Mouse (Mus musculus) liver, postnatal 0 days (tissue): ENCODE data around the gene Espl1.

Experiments
- CTCF ChIP-seq: sonication (generic); IDR thresholded peaks from 2 replicates; pipeline ENCODE4 v1.5.1; 2016; ENCODE audit warnings: antibody characterized with exemption, low read depth
- EP300 ChIP-seq: IDR thresholded peaks from 2 replicates; pipeline ENCODE4 v1.6.1; 2016; ENCODE audit warnings: antibody characterized with exemption, low read depth, mild to moderate bottlenecking

DNA sequence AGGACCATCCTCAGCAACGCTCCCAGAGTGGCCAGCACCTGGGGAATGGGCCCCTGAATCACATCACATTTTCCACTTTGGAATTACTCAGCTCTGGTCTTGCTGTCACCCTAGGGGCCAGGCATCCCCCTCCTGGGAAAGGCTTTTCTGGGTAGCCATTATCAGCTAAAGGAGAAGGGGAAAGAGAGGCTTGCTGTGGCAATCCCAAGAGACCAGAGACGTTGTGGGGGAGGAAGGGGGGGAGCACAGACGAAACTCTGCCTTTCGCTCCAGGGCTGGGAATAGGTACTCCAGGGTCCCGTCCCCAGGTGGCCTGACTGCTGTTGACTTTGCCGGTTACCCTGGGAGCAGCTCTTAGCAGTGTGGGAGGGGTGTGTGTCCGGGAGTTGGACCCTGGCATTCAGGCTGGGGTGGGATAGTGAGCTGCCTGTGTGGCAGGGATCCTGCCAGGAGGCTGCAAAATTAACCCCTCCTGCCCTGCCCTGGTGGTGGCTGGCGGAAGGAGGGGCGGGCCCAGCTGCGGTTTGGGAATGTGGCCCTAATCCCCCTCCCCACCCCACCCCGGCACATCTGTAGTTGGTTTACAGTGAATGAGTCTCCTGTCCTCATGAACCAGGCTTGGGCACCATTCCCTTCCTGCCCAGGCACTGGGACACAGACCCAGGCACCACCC, 37.3 kb upstream of the Espl1 start:
- TF ChIP-seq EP300, result no peak
- TF ChIP-seq CTCF, result no peak
